ENCODE assay signal across 8 mouse cellular contexts in genomic region chr14:101949114-101949513, GRCm38 (mm10).
DNase-seq lines count a peak whose midpoint lies in the region; ATAC-seq and TF ChIP-seq lines count a peak whose summit lies in the region.

No protein-coding gene starts in this region.

- intact Hi-C loops in heart, postnatal 25 days (cut with DNase I): loop anchor here (2.0 to 5.0 kb wide), 2 partner anchors 168 to 1043 kb away; no protein-coding TSS in a partner anchor
- intact Hi-C loops in left cerebral cortex, postnatal 4 days (cut with DNase I): loop anchor here (10.0 kb wide), 2 partner anchors 226 to 566 kb away; no protein-coding TSS in a partner anchor

- no peaks in the 10 kb centered on the region for H3K27me3 ChIP-seq in forebrain, embryonic 15.5 days

- no peak overlapping the region for H3K27ac ChIP-seq in forebrain, embryonic 15.5 days (replicated peaks)

- H3K4me2 ChIP-seq in forebrain, embryonic 15.5 days (replicated peaks): no peak overlapping the region

- H3K9ac ChIP-seq in forebrain, embryonic 15.5 days (replicated peaks): no peak overlapping the region

- H3K4me3 ChIP-seq in forebrain, embryonic 15.5 days: no peak overlapping the region
- H3K4me3 ChIP-seq in lung, adult 2 months (replicated peaks; ENCODE audit: extremely low read depth, low read depth, low read length): no peak overlapping the region

- DNase-seq in heart, adult 18-20 months: peak; percentile 42 to 72
- DNase-seq in heart, postnatal 25 days (ENCODE audit: low spot score): no peak
- DNase-seq in 3T3-L1 (ENCODE audit: low read depth, low spot score) (peak; percentile 83), ZHBTc4 (ENCODE audit: low read depth, low spot score) (peak; percentile 86)
- no peak for DNase-seq in lung, adult 2 months
- no peak for DNase-seq in left cerebral cortex, postnatal 4 days
- no peak for DNase-seq in gastrocnemius, postnatal 10 days

- no peaks in the 10 kb centered on the region for H3K4me1 ChIP-seq in forebrain, embryonic 15.5 days
- H3K4me1 ChIP-seq in lung, adult 2 months (ENCODE audit: control insufficient read depth, insufficient read depth, low read length): no peaks in the 10 kb centered on the region

- TF ChIP-seq CTCF in lung, adult 2 months (IDR thresholded peaks at IDR 0.05; ENCODE audit: insufficient read depth, low read length): peak; percentile 41

- 57% methylated on average over 2 of the region's 2 CpGs for WGBS in forebrain, embryonic 15.5 days
- WGBS in lung, adult 2 months: 46% methylated on average over 2 of the region's 2 CpGs

- H3K36me3 ChIP-seq in forebrain, embryonic 15.5 days: no peaks in the 10 kb centered on the region

- no peak for TF ChIP-seq POLR2A in lung, adult 2 months (IDR thresholded peaks at IDR 0.05; ENCODE audit: borderline replicate concordance, extremely low read depth, low read depth, low read length)

- H3K9me3 ChIP-seq in forebrain, embryonic 15.5 days: no peaks in the 10 kb centered on the region

- ATAC-seq in forebrain, embryonic 15.5 days (replicated peaks): 0 out of 2 replicates have a peak, but pooled peaks have one; percentile 17

Comparison
In these comparisons a context has a peak if more than half of its experiments do, and no peak if none do; other contexts are left out.
1. DNase-seq: peak in heart, adult 18-20 months (2 of 2), 3T3-L1 (single experiment) and ZHBTc4 (single experiment); none in heart, postnatal 25 days (single experiment), lung, adult 2 months (single experiment), left cerebral cortex, postnatal 4 days (single experiment) and gastrocnemius, postnatal 10 days (single experiment).